Mouse (Mus musculus) midbrain, embryonic 11.5 days (tissue): ENCODE results near the gene Plcl2. TPM values are rescaled to one million over a fixed set of nuclear protein-coding genes. Genes with fewer than 3 reads are reported as not detected.

Source experiments
- ATAC-seq: fragments of 200-750 bp; cut with Nextera tagmentation; 2 replicates; pipeline ENCODE4 v1.8.0; 2017; ENCODE audit warnings: moderate TSS enrichment, moderate library complexity; ENCODE audit not compliant: low FRiP score
- DNase-seq: peaks from one replicate; pipeline ENCODE4 v3.0.0; 2015; ENCODE audit warnings: low spot score; ENCODE audit errors: missing footprints
- H3K27ac ChIP-seq: fragments of 300-500 bp; sonication (generic); 2 replicates; pipeline ENCODE4 v1.5.1; 2014; ENCODE audit warnings: low read depth, low read length
- H3K27me3 ChIP-seq: fragments of 300-500 bp; sonication (generic); 2 replicates; pipeline ENCODE4 v1.6.1; 2014; ENCODE audit warnings: mild to moderate bottlenecking, low read length, moderate library complexity, mixed read lengths; ENCODE audit not compliant: control insufficient read depth, insufficient read depth
- H3K36me3 ChIP-seq: fragments of 300-500 bp; sonication (generic); 2 replicates; pipeline ENCODE4 v1.6.1; 2014; ENCODE audit warnings: mild to moderate bottlenecking, low read length, moderate library complexity, mixed read lengths; ENCODE audit not compliant: control insufficient read depth, insufficient read depth
- H3K4me1 ChIP-seq: fragments of 300-500 bp; sonication (generic); 2 replicates; pipeline ENCODE4 v1.6.1; 2014; ENCODE audit warnings: low read length; ENCODE audit not compliant: control insufficient read depth, insufficient read depth
- H3K4me2 ChIP-seq: fragments of 300-500 bp; sonication (generic); 2 replicates; pipeline ENCODE4 v1.6.1; 2014; ENCODE audit warnings: mild to moderate bottlenecking, moderate library complexity
- H3K4me3 ChIP-seq: fragments of 300-500 bp; sonication (generic); 2 replicates; pipeline ENCODE4 v1.5.1; 2014; ENCODE audit warnings: low read depth, low read length
- H3K9ac ChIP-seq: fragments of 300-500 bp; sonication (generic); 2 replicates; pipeline ENCODE4 v1.6.1; 2014; ENCODE audit warnings: low read length
- H3K9me3 ChIP-seq: fragments of 300-500 bp; sonication (generic); 2 replicates; pipeline ENCODE4 v1.6.1; 2016; ENCODE audit warnings: low read length; ENCODE audit not compliant: control insufficient read depth
- WGBS: fragments of 180-500 bp; shearing (Covaris S2); extraction: QIAGEN DNeasy Blood & Tissue Kit; methylation state at CpG from one replicate; pipeline ENCODE4 v1.1.7; 2014; 5-methylcytosine and 5-hydroxymethylcytosine counted together
- polyA plus RNA-seq: library from polyadenylated mRNA; unstranded; fragments of >200 nt; fragmentation: Nextera tagmentation; extraction: Ambion mirVana; gene quantifications from 2 replicates; pipeline ENCODE4 v1.2.1, GENCODE M21; 2014

The Plcl2 gene
- polyA plus RNA-seq, 1 experiment from 2014 or later = 6.1 TPM

DNA sequence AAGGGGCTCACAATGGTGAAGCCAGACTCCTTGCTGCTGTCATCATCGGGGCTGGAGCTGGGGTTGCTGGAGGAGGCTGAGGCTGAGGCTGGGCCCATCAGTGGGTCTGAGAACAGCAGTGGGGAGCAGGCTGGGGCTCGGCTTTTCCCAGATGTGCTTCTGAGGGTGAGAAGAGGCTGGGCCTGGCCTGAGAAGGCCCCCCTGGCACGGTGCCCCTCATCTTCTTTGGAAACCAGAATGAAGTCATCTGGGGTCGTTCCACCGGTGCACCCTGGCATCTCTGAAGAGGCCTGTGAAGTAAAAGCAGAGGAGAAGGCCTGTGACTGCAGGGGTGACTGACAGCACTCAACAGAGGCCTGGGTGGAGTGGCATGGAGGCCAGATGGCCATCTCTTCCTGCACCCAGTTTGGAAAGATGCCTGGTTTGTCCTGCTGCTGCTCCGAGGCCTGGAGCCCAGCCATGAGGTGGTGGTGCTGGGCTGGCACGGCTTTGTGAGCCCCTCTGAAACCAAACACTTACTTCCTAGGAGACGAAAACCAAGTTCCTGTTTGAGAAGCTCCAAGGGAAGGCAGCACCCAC lies 226.8 kb downstream of the Plcl2 start:
- Histone ChIP-seq H3K27ac (no peak overlapping the region), H3K4me1 (no peaks in the 10 kb centered on the region), H3K9me3 (no peaks in the 10 kb centered on the region), H3K36me3 (no peaks in the 10 kb centered on the region), H3K9ac (no peak overlapping the region), H3K27me3 (no peaks in the 10 kb centered on the region), H3K4me3 (no peak overlapping the region), H3K4me2 (no peak overlapping the region)
- ATAC-seq (no peak), DNase-seq (no peak)
- WGBS = 81% methylated on average over 8 of the region's 8 CpGs

GRCm38 (mm10) chr17:50737068-50737467 lies 227.9 kb downstream of the Plcl2 start:
- WGBS = 73% methylated on average over 2 of the region's 2 CpGs
- no peaks in the 10 kb centered on the region for H3K36me3 ChIP-seq
- ATAC-seq = no peak

More at GRCm38 (mm10) chr17:50737068-50737467, 227.9 kb downstream of the Plcl2 start:
- H3K4me3 ChIP-seq = no peak overlapping the region
- H3K4me2 ChIP-seq = no peak overlapping the region
- H3K27me3 ChIP-seq = no peaks in the 10 kb centered on the region
- no peaks in the 10 kb centered on the region for H3K9me3 ChIP-seq
- no peaks in the 10 kb centered on the region for H3K4me1 ChIP-seq
- no peak for DNase-seq
- no peak overlapping the region for H3K27ac ChIP-seq
- no peak overlapping the region for H3K9ac ChIP-seq

Other genes with a start within 250 kb of the Plcl2 start
- 0.23 TPM in 1 of 2 replicates, not detected in the other for gene Dazl, start 215.8 kb upstream of the Plcl2 start, polyA plus RNA-seq